Mouse (Mus musculus): ENCODE measurements around the gene Dock1.

DNA sequence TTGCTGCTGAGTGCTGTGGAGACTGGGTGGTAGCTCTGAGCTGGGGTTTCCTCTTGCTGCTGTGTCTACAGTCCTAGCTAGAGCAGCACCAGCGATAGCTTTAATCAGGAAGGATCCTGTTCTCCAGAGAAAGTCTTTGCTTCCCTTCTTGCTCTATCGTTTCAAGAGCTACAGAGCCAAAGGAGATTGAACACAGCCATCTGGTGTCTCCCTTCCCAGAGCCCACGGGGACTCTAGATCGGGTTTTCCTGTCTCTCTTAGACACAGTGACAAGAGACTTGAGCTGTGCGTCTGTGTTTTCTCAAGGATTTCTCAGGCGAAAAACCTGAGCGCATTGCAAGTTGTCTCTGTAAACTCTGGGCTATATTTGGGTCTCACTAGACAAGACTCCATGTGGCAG lies 413.6 kb downstream of the Dock1 start:
- TF ChIP-seq CTCF (conservative IDR thresholded peaks at IDR 0.05; ENCODE audit: insufficient read depth, insufficient read length, low read depth, low read length) (no peak), POLR2A (IDR thresholded peaks at IDR 0.05; ENCODE audit: low read depth, low read length) (no peak)
